Mouse (Mus musculus): Measurements from ENCODE around the gene Plcb4. TPM values are rescaled to one million over a fixed set of nuclear protein-coding genes. Genes with fewer than 3 reads are reported as not detected.

Plcb4 gene
- polyA plus RNA-seq, 1 experiment = 2.2 TPM

- DNase-seq (ENCODE audit: low read depth, low spot score) = no peak
- WGBS = 81% methylated on average over 4 of the region's 4 CpGs
These were observed 246.0 kb downstream of the Plcb4 start for GRCm38 (mm10) chr2:135904791-135905190.

DNA sequence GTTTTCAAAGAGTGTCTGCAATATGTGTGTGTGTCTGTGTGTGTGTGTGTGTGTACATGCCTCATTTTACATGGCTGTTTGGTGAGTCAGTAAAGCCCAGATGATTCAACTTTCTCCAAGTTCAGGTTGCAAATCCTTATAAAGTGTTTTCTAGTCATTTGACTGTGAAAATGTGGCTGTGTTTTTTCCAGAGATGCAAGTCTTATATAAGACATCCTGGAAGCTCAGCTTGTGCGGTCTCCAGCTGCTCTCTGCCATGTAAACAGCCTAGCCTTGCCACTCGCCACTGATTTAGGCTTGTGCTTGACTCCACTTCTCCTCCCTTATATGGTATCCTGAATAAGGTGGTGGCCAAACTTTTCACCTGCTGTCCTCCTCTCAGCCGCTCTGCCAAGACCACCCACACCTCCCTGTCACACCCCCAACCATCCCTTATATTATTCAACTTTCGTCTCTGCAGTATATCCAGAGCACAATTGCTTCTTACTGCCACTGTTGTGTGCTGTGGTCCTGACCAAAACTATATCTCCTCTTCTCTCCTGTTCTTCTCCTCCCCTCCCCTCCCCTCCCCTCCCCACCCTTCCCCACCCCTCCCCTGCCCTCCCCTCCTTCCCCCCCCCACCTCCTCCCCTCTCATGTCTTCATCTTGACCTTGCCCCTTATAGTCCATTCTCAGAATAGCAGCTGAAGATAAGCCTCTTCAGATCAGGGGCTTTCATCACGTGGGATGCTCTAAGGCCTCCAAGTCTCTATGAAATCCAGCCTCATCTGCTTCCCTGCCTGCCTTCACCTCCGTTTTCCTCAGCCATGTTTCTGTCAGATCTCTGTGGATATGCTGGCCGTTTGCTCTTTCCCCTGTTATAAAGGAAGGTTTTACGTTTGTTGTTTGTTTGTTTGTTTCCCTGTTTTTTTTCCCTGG lies 255.8 kb downstream of the Plcb4 start:
- WGBS = 70% methylated on average over 8 of the region's 8 CpGs
- no peak for DNase-seq (ENCODE audit: low read depth, low spot score)

- DNase-seq (ENCODE audit: low read depth, low spot score) = no peak
- 77% methylated on average over 10 of the region's 10 CpGs for WGBS
These were observed 257.1 kb downstream of the Plcb4 start for GRCm38 (mm10) chr2:135915928-135916327.

DNA sequence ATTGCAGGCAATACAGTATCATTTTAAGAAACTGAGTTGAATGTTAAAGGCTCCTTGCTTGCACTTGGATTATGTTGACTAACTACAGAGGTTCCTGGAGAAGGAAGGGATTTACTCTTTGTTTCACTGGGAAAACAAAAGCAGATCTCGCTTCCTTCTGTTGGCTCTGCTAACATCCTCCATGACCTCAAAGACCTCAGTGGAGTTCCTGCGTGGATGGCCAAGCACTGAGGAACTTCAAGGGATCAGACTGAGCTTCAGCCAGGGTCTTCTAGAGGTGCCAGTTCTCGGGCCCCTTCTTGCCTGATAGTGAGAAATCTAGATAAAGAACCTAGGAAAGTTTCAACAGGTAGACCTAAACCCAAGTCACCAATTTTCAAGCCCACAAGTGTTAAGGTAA lies 258.2 kb downstream of the Plcb4 start:
- no peak for DNase-seq (ENCODE audit: low read depth, low spot score)
- WGBS = 69% methylated on average over 3 of the region's 3 CpGs

GRCm38 (mm10) chr2:135918116-135918515 lies 259.3 kb downstream of the Plcb4 start:
- WGBS = 66% methylated on average over 5 of the region's 5 CpGs
- DNase-seq (ENCODE audit: low read depth, low spot score) = no peak

DNA sequence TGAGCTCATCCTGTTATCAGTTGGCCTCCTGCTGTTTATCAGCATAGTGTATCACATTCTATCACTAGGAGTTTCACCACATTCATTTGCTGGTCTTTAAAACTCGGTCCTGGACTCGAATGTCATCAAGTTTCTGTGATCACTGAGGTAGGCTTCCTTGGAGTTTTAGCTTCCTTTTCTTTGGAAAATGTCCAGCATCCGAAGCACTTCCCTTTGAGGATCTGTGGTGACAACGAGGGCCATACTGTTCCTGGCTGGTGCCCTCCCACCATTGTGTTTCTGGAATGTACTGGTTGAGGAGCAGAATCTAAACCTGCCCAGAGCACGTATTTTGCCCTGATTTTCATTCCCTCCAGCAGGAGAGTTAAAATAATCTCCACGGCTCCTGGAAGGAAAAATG lies 260.8 kb downstream of the Plcb4 start:
- no peak for DNase-seq (ENCODE audit: low read depth, low spot score)
- 71% methylated on average over 6 of the region's 6 CpGs for WGBS

GRCm38 (mm10) chr2:135926660-135927343 lies 268.0 kb downstream of the Plcb4 start:
- peak; percentile 22 for DNase-seq (ENCODE audit: low read depth, low spot score)
- 70% methylated on average over 8 of the region's 8 CpGs for whole genome bisulfite sequencing

DNA sequence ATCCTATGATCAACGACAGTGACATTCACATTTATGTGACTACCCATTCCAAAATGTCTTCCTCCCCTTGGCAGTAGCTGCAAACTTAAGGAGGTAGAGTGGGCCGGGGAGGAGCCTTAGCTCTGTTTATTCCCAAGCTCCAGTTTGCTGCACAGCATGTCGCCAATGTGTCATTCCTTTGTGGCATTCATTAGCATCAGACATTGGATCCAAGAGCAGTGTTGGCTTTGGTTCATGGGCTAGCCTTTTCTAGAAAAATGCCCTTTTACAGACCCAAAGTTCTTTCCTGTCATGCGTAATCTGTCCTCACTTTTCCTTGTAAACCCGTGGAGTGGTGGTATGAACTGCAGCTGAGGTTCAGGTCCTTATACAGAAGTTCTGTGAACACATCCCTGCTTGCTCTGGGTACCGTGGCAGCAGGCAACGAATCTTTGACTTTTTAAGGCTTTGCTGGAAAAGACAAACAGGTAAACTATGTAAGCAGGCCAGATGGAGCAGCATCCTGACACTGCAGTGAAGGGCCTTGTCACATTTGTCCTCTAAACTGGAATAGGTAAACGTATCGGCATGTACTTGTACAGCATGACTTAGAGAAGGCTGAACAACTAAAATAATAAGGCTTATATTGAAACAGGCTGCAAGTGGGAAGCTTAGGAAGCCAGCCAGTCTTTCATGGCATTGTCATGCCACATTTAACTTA lies 270.4 kb downstream of the Plcb4 start:
- DNase-seq (ENCODE audit: low read depth, low spot score) = no peak
- WGBS = 86% methylated on average over 9 of the region's 9 CpGs

DNA sequence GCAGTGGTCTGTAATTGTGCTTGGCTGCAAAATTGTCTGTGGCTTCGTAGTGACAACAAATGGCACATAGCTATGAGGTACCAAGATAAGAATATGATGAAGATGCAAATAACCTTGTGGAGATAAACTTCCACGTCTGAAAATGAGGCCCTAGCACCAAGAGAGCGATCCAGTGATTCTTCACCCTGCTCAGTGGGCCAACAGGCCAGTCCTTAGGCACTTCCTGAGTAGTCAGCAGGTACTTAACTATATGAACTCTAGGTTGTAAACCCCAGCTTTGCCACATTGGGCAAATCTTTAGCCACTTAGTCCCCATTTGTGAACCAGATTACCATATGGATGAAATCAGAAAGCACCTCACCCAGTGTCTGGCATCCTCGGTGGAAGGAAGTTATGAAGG lies 271.9 kb downstream of the Plcb4 start:
- no peak for DNase-seq (ENCODE audit: low read depth, low spot score)
- 86% methylated on average over 4 of the region's 4 CpGs for WGBS

- DNase-seq (ENCODE audit: low read depth, low spot score) = no peak
- 89% methylated on average over 4 of the region's 4 CpGs for WGBS
These were observed 273.8 kb downstream of the Plcb4 start for GRCm38 (mm10) chr2:135932569-135932968.

- DNase-seq (ENCODE audit: low read depth, low spot score) = no peak
- WGBS = 80% methylated on average over 6 of the region's 6 CpGs
These were observed 277.6 kb downstream of the Plcb4 start for GRCm38 (mm10) chr2:135936376-135936775.

DNA sequence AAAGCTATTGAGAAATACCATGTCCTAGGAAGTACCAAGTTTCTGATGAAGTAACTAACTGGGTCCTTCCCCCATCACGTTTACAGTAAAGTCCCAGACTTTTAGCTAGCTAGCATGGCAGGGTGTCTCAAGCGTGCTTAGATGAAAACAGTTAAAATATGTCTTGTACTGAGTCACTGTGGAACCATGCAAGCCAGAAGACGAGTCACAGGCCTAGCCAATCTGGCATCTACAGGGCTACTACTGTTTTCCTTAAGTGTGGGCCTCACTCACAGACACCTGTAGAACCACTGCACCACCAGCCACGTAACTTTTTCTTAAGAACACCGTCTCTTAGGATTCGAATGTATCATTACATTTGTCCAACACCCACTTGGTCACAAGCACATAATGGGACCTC lies 278.8 kb downstream of the Plcb4 start:
- no peak for DNase-seq (ENCODE audit: low read depth, low spot score)
- 89% methylated on average over 6 of the region's 6 CpGs for WGBS

- no peak for DNase-seq (ENCODE audit: low read depth, low spot score)
- 85% methylated on average over 9 of the region's 9 CpGs for WGBS
These were observed 281.1 kb downstream of the Plcb4 start for GRCm38 (mm10) chr2:135939933-135940332.

DNA sequence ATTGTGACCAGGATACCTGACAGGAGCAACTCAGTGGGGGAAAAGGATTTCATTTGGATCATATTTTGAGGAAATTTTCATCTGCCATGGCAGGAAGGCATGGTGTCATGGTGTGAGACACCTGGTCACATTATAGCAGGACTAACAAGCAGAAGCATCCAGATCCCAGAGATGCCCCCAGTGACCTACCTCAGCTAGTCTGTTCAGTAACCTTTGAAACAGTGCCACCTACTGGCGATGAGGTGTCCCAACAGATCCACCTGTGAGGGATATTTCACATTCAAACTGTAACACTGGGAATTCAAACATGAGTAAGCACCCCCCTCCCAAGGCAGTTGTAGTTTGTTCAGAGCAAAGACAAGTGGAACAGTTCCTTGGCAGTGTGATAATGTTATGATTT lies 289.0 kb downstream of the Plcb4 start:
- DNase-seq (ENCODE audit: low read depth, low spot score) = no peak
- WGBS = 79% methylated on average over 1 of the region's 1 CpGs

GRCm38 (mm10) chr2:135954760-135955548 lies 296.1 kb downstream of the Plcb4 start:
- WGBS = 40% methylated on average over 13 of the region's 13 CpGs
- DNase-seq (ENCODE audit: low read depth, low spot score) = no peak

GRCm38 (mm10) chr2:135955796-135956195 lies 297.0 kb downstream of the Plcb4 start:
- 89% methylated on average over 8 of the region's 8 CpGs for WGBS
- DNase-seq (ENCODE audit: low read depth, low spot score) = no peak

- no peak for DNase-seq (ENCODE audit: low read depth, low spot score)
- WGBS = 39% methylated on average over 7 of the region's 7 CpGs
These were observed 298.9 kb downstream of the Plcb4 start for GRCm38 (mm10) chr2:135957689-135958088.

DNA sequence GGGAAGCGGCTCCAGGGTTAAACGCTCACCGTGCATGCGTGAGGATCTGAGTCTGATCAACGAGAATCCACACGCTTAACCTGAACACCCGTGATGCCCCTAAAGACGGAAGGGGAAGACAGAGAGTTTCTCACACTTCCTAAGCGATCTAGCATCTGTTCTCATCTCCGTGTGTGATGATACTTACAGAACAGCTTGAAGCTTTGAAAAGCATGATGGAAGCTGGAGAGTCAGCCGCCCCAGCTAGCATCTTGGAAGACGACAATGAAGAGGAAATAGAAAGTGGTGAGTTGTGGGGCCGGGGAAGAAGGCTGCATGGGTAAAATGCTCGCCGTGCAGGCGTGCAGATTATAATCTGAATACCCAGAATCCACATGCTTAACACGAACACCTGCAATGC lies 299.6 kb downstream of the Plcb4 start:
- 92% methylated on average over 17 of the region's 17 CpGs for WGBS
- no peak for DNase-seq (ENCODE audit: low read depth, low spot score)

DNA sequence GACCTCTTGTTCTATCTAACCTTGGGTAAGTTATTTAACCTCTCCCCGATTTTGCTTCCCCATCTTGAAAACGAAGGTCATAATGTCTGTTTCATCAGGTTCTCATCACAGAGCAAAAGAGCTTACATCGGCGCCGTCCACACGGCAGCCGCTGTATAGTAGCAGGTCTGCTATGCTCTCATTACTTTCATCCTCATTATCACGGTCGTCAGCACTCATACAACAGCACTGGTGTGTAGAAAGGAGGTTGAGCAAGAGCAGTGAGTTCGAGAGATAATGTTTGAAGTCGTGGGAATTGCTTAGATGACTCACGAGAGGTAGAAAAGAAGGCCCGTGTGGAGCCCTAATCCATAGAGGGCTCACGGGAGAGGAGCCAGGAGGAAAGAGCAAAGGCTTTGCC lies 304.3 kb downstream of the Plcb4 start:
- 88% methylated on average over 14 of the region's 14 CpGs for WGBS
- DNase-seq (ENCODE audit: low read depth, low spot score) = no peak
